Mouse (Mus musculus): ENCODE data around the gene Dnah17. TPM values are rescaled to one million over a fixed set of nuclear protein-coding genes. Genes with fewer than 3 reads are reported as not detected.

The Dnah17 gene
- polyA plus RNA-seq, 1 experiment from 2014 or later: 0.11 TPM

- no peak for ATAC-seq
- 56% methylated on average over 5 of the region's 5 CpGs for WGBS (ENCODE audit: insufficient replicate concordance)
Observed at GRCm38 (mm10) chr11:118136172-118136632, 5.8 kb upstream of the Dnah17 start.

DNA sequence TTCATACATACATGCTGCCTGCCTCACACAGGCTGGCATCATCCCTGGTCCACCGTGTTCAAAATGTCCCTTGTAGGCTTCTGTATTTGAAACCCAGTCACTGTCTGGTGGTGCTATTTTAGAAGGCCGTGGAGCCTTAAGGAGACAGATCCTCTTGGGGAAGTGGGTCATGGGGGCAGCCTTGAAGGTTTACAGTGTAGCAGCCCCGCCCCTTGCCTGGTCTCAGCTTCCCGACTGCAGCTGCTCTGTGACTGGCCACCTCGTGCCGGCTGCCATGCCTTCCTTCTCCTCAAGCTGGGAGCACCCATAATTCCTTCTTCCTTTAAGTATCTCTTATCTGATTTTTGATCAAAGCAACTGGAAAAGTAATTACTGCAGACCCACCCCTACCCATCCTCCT is 4.8 kb upstream of the Dnah17 start:
- no peak for TF ChIP-seq EP300 (IDR thresholded peaks at IDR 0.05; ENCODE audit: low read depth)
- no peak for TF ChIP-seq CTCF (IDR thresholded peaks at IDR 0.05; ENCODE audit: low read depth)
- H3K4me3 ChIP-seq (ENCODE audit: low read depth, low read length): no peak overlapping the region
- 42% methylated on average over 6 of the region's 6 CpGs for WGBS (ENCODE audit: insufficient replicate concordance)
- peaks cover 3% of the 10 kb centered on the region; the same call in 1 of the 2 replicates for H3K4me1 ChIP-seq (ENCODE audit: insufficient read depth)
- H3K9me3 ChIP-seq (ENCODE audit: low read length): peaks cover 3% of the 10 kb centered on the region; the same call in 1 of the 2 replicates
- H3K4me2 ChIP-seq (ENCODE audit: low read depth, low read length): no peak overlapping the region
- no peaks in the 10 kb centered on the region for H3K36me3 ChIP-seq (replicated peaks; ENCODE audit: insufficient read depth, low read length)
- no peak for ATAC-seq
- no peaks in the 10 kb centered on the region for H3K27me3 ChIP-seq (ENCODE audit: insufficient read depth, low read length)
- no peak overlapping the region for H3K27ac ChIP-seq (ENCODE audit: low read depth)
- H3K9ac ChIP-seq (replicated peaks): no peak overlapping the region
- DNase-seq: no peak

More at GRCm38 (mm10) chr11:118136172-118136632, 5.8 kb upstream of the Dnah17 start:
- Histone ChIP-seq H3K36me3 (replicated peaks; ENCODE audit: insufficient read depth, low read length) (no peaks in the 10 kb centered on the region), H3K9ac (replicated peaks) (no peak overlapping the region), H3K27ac (ENCODE audit: low read depth) (no peak overlapping the region), H3K27me3 (ENCODE audit: insufficient read depth, low read length) (no peaks in the 10 kb centered on the region), H3K4me3 (ENCODE audit: low read depth, low read length) (no peak overlapping the region), H3K4me2 (ENCODE audit: low read depth, low read length) (no peak overlapping the region), H3K9me3 (ENCODE audit: low read length) (peaks cover 3% of the 10 kb centered on the region; the same call in 1 of the 2 replicates), H3K4me1 (ENCODE audit: insufficient read depth) (peaks cover 3% of the 10 kb centered on the region; the same call in 1 of the 2 replicates)
- no peak for TF ChIP-seq EP300 (IDR thresholded peaks at IDR 0.05; ENCODE audit: low read depth)
- TF ChIP-seq CTCF (IDR thresholded peaks at IDR 0.05; ENCODE audit: low read depth): no peak
- DNase-seq: no peak

GRCm38 (mm10) chr11:118133752-118134169 is 3.3 kb upstream of the Dnah17 start:
- ATAC-seq (peak; percentile 36; the same call in 1 of the 2 replicates), DNase-seq (peak; percentile 61)
- Histone ChIP-seq H3K36me3 (replicated peaks; ENCODE audit: insufficient read depth, low read length) (no peaks in the 10 kb centered on the region), H3K9me3 (ENCODE audit: low read length) (peaks cover 2% of the 10 kb centered on the region; the same call in 1 of the 2 replicates), H3K27me3 (ENCODE audit: insufficient read depth, low read length) (no peaks in the 10 kb centered on the region), H3K27ac (ENCODE audit: low read depth) (no peak overlapping the region), H3K4me1 (ENCODE audit: insufficient read depth) (peaks cover 5% of the 10 kb centered on the region; the same call in 1 of the 2 replicates), H3K9ac (replicated peaks) (no peak overlapping the region), H3K4me3 (ENCODE audit: low read depth, low read length) (no peak overlapping the region), H3K4me2 (ENCODE audit: low read depth, low read length) (no peak overlapping the region)
- TF ChIP-seq CTCF (IDR thresholded peaks at IDR 0.05; ENCODE audit: low read depth) (no peak), EP300 (IDR thresholded peaks at IDR 0.05; ENCODE audit: low read depth) (peak; percentile 32; the same call in 1 of the 2 replicates)
- WGBS (ENCODE audit: insufficient replicate concordance): 48% methylated on average over 4 of the region's 4 CpGs

- DNase-seq (no peak), ATAC-seq (no peak)
- Histone ChIP-seq H3K36me3 (replicated peaks; ENCODE audit: insufficient read depth, low read length) (no peaks in the 10 kb centered on the region), H3K27ac (ENCODE audit: low read depth) (no peak overlapping the region), H3K9me3 (ENCODE audit: low read length) (no peaks in the 10 kb centered on the region), H3K4me2 (ENCODE audit: low read depth, low read length) (no peak overlapping the region), H3K4me3 (ENCODE audit: low read depth, low read length) (no peak overlapping the region), H3K27me3 (ENCODE audit: insufficient read depth, low read length) (no peaks in the 10 kb centered on the region), H3K4me1 (ENCODE audit: insufficient read depth) (peaks cover 5% of the 10 kb centered on the region; the same call in 1 of the 2 replicates), H3K9ac (replicated peaks) (no peak overlapping the region)
- WGBS (ENCODE audit: insufficient replicate concordance): 56% methylated on average over 9 of the region's 9 CpGs
- TF ChIP-seq CTCF (IDR thresholded peaks at IDR 0.05; ENCODE audit: low read depth) (no peak), EP300 (IDR thresholded peaks at IDR 0.05; ENCODE audit: low read depth) (no peak)
Observed at GRCm38 (mm10) chr11:118133133-118133751, 2.8 kb upstream of the Dnah17 start.

DNA sequence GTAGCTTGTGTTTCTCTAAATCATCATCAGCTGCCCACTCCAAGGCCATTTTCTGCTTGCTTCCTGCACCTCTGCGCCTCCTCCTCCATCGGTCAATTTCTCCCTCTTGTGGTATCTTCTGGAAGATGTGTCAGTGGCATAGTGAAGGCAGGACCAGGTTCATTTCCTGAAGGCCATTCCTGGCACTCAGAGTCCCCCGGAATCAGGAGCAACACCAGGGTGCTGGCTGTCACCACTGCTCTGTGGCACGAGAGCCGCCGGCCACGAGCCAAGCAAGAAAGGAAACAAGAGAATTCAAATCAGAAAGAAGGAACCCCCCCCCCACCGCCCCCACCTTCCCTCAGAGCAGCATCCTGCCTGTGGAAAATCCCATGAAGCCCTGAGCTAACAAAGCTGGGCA is 1.7 kb upstream of the Dnah17 start:
- H3K4me2 ChIP-seq (ENCODE audit: low read depth, low read length): no peak overlapping the region
- no peak for TF ChIP-seq EP300 (IDR thresholded peaks at IDR 0.05; ENCODE audit: low read depth)
- TF ChIP-seq CTCF (IDR thresholded peaks at IDR 0.05; ENCODE audit: low read depth): no peak
- 71% methylated on average over 8 of the region's 8 CpGs for WGBS (ENCODE audit: insufficient replicate concordance)
- no peaks in the 10 kb centered on the region for H3K27me3 ChIP-seq (ENCODE audit: insufficient read depth, low read length)
- no peaks in the 10 kb centered on the region for H3K9me3 ChIP-seq (ENCODE audit: low read length)
- peaks cover 5% of the 10 kb centered on the region; the same call in 1 of the 2 replicates for H3K4me1 ChIP-seq (ENCODE audit: insufficient read depth)
- H3K27ac ChIP-seq (ENCODE audit: low read depth): no peak overlapping the region
- H3K4me3 ChIP-seq (ENCODE audit: low read depth, low read length): no peak overlapping the region
- ATAC-seq (no peak), DNase-seq (no peak)
- no peaks in the 10 kb centered on the region for H3K36me3 ChIP-seq (replicated peaks; ENCODE audit: insufficient read depth, low read length)
- no peak overlapping the region for H3K9ac ChIP-seq (replicated peaks)

DNA sequence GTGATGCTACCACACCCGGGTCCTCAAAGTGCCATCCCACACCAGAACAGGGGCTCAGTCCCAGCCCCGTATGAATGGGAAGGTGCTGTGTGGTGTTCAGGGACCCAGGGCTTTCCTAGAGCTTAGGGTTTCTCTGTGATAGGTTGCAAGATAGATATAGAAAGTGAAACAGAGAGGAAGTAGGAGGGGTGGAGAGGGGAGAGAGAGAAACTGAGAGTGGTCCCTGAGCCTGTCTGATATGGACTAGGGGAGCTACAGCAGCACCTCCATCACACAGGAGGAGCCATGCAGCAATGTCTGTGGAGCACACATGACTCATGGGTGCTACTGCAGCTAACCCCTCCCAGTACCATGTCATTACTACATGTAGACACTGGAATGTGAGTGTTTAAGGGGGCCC is 622 bp downstream of the Dnah17 start:
- no peak overlapping the region for H3K4me3 ChIP-seq (ENCODE audit: low read depth, low read length)
- no peak for TF ChIP-seq EP300 (IDR thresholded peaks at IDR 0.05; ENCODE audit: low read depth)
- no peak for TF ChIP-seq CTCF (IDR thresholded peaks at IDR 0.05; ENCODE audit: low read depth)
- DNase-seq (no peak), ATAC-seq (no peak)
- H3K9ac ChIP-seq (replicated peaks): no peak overlapping the region
- peaks cover 5% of the 10 kb centered on the region; the same call in 1 of the 2 replicates for H3K4me1 ChIP-seq (ENCODE audit: insufficient read depth)
- H3K4me2 ChIP-seq (ENCODE audit: low read depth, low read length): no peak overlapping the region
- WGBS (ENCODE audit: insufficient replicate concordance): 56% methylated on average over 2 of the region's 2 CpGs
- no peaks in the 10 kb centered on the region for H3K36me3 ChIP-seq (replicated peaks; ENCODE audit: insufficient read depth, low read length)
- no peaks in the 10 kb centered on the region for H3K27me3 ChIP-seq (ENCODE audit: insufficient read depth, low read length)
- no peak overlapping the region for H3K27ac ChIP-seq (ENCODE audit: low read depth)
- no peaks in the 10 kb centered on the region for H3K9me3 ChIP-seq (ENCODE audit: low read length)

Data from liver, postnatal 0 days (tissue).